Mouse (Mus musculus) hindbrain, embryonic 14.5 days (tissue): ENCODE measurements around the gene Lpar1. TPM values are rescaled to one million over a fixed set of nuclear protein-coding genes. Genes with fewer than 3 reads are reported as not detected.

Experiments used
- ATAC-seq: fragments of 200-750 bp; cut with Nextera tagmentation; 2 replicates; pipeline ENCODE4 v1.8.0; 2017; ENCODE audit warnings: moderate number of reproducible peaks, mild to moderate bottlenecking, moderate TSS enrichment, moderate library complexity; ENCODE audit not compliant: low FRiP score
- DNase-seq: peaks from one replicate; pipeline ENCODE4 v3.0.0-alpha.2; 2015; ENCODE audit warnings: low spot score
- H3K27ac ChIP-seq: fragments of 300-500 bp; sonication (generic); 2 replicates; pipeline ENCODE4 v1.5.1; 2014; ENCODE audit warnings: mild to moderate bottlenecking, moderate library complexity
- H3K27me3 ChIP-seq: fragments of 300-500 bp; sonication (generic); 2 replicates; pipeline ENCODE4 v1.6.1; 2014; ENCODE audit warnings: mild to moderate bottlenecking, low read length, mixed read lengths; ENCODE audit not compliant: control insufficient read depth, insufficient read depth
- H3K36me3 ChIP-seq: fragments of 300-500 bp; sonication (generic); replicated peaks from 2 replicates; pipeline ENCODE4 v1.6.1; 2014; ENCODE audit not compliant: control insufficient read depth, insufficient read depth
- H3K4me1 ChIP-seq: fragments of 300-500 bp; sonication (generic); replicated peaks from 2 replicates; pipeline ENCODE4 v1.6.1; 2014; ENCODE audit warnings: antibody characterized with exemption, low read length, mixed read lengths; ENCODE audit not compliant: control insufficient read depth, insufficient read depth
- H3K4me2 ChIP-seq: fragments of 300-500 bp; sonication (generic); replicated peaks from 2 replicates; pipeline ENCODE4 v1.6.1; 2014; ENCODE audit warnings: mild to moderate bottlenecking, moderate library complexity
- H3K4me3 ChIP-seq: fragments of 300-500 bp; sonication (generic); replicated peaks from 2 replicates; pipeline ENCODE4 v1.5.1; 2014; ENCODE audit warnings: mild to moderate bottlenecking, low read length
- H3K9ac ChIP-seq: fragments of 300-500 bp; sonication (generic); 2 replicates; pipeline ENCODE4 v1.6.1; 2014
- H3K9me3 ChIP-seq: fragments of 300-500 bp; sonication (generic); 2 replicates; pipeline ENCODE4 v1.6.1; 2016; ENCODE audit warnings: low read length; ENCODE audit not compliant: control insufficient read depth
- WGBS: fragments of 180-500 bp; shearing (Covaris S2); extraction: QIAGEN DNeasy Blood & Tissue Kit; methylation state at CpG from one replicate; pipeline ENCODE4 v1.1.7; 2014; 5-methylcytosine and 5-hydroxymethylcytosine counted together
- polyA plus RNA-seq: library from polyadenylated mRNA; unstranded; fragments of >200 nt; fragmentation: Nextera tagmentation; extraction: Ambion mirVana; gene quantifications from 2 replicates; pipeline ENCODE4 v1.2.1, GENCODE M21; 2014

Gene Lpar1
- 17.5 and 20.2 TPM in 2 replicates for polyA plus RNA-seq

- Histone ChIP-seq H3K27ac (no peak within 1 kb of the TSS), H3K36me3 (no peaks in the 10 kb centered on the region), H3K4me1 (peaks cover 4% of the 10 kb centered on the region; the same call in 1 of the 2 replicates), H3K4me2 (peak within 1 kb of the TSS; percentile 99), H3K4me3 (peak within 1 kb of the TSS; percentile 81), H3K9me3 (no peaks in the 10 kb centered on the region), H3K9ac (peak within 1 kb of the TSS; percentile 66), H3K27me3 (peaks cover 13% of the 10 kb centered on the region)
- WGBS = 6% methylated on average over 19 of the region's 19 CpGs
- DNase-seq (no peak), ATAC-seq (peak; percentile 55)
These were observed at the start of gene Lpar1 for GRCm38 (mm10) chr4:58553631-58554358. Gene Lpar1 (minus strand): TSS chr4:58553898.

- no peak overlapping the region for H3K4me3 ChIP-seq
- H3K9me3 ChIP-seq = no peaks in the 10 kb centered on the region
- no peak for DNase-seq
- H3K27me3 ChIP-seq = no peaks in the 10 kb centered on the region
- ATAC-seq = no peak
- no peaks in the 10 kb centered on the region for H3K4me1 ChIP-seq
- H3K9ac ChIP-seq = no peak overlapping the region
- no peak overlapping the region for H3K4me2 ChIP-seq
- no peak overlapping the region for H3K27ac ChIP-seq
- no peaks in the 10 kb centered on the region for H3K36me3 ChIP-seq
- 34% methylated on average over 2 of the region's 2 CpGs for WGBS
These were observed 32.2 kb upstream of the Lpar1 start for GRCm38 (mm10) chr4:58585942-58586341.

GRCm38 (mm10) chr4:58581191-58581590 is 27.5 kb upstream of the Lpar1 start:
- Histone ChIP-seq H3K4me3 (no peak overlapping the region), H3K9me3 (no peaks in the 10 kb centered on the region), H3K9ac (no peak overlapping the region), H3K27me3 (no peaks in the 10 kb centered on the region), H3K36me3 (no peaks in the 10 kb centered on the region), H3K27ac (no peak overlapping the region), H3K4me2 (no peak overlapping the region), H3K4me1 (no peaks in the 10 kb centered on the region)
- ATAC-seq (no peak), DNase-seq (no peak)
- 86% methylated on average over 7 of the region's 7 CpGs for WGBS

GRCm38 (mm10) chr4:58580516-58580915 is 26.8 kb upstream of the Lpar1 start:
- Histone ChIP-seq H3K9ac (no peak overlapping the region), H3K4me1 (no peaks in the 10 kb centered on the region), H3K4me3 (no peak overlapping the region), H3K36me3 (no peaks in the 10 kb centered on the region), H3K4me2 (no peak overlapping the region), H3K27me3 (no peaks in the 10 kb centered on the region), H3K9me3 (no peaks in the 10 kb centered on the region), H3K27ac (no peak overlapping the region)
- DNase-seq (no peak), ATAC-seq (no peak)
- WGBS = 94% methylated on average over 5 of the region's 5 CpGs

- Histone ChIP-seq H3K27me3 (no peaks in the 10 kb centered on the region), H3K4me2 (no peak overlapping the region), H3K9ac (no peak overlapping the region), H3K9me3 (no peaks in the 10 kb centered on the region), H3K4me1 (no peaks in the 10 kb centered on the region), H3K4me3 (no peak overlapping the region), H3K27ac (no peak overlapping the region), H3K36me3 (no peaks in the 10 kb centered on the region)
- WGBS = 80% methylated on average over 10 of the region's 10 CpGs
- DNase-seq (no peak), ATAC-seq (no peak)
These were observed 26.4 kb upstream of the Lpar1 start for GRCm38 (mm10) chr4:58580098-58580497.

- Histone ChIP-seq H3K9ac (no peak overlapping the region), H3K27ac (no peak overlapping the region), H3K36me3 (no peaks in the 10 kb centered on the region), H3K27me3 (no peaks in the 10 kb centered on the region), H3K4me2 (no peak overlapping the region), H3K4me3 (no peak overlapping the region), H3K4me1 (no peaks in the 10 kb centered on the region), H3K9me3 (no peaks in the 10 kb centered on the region)
- ATAC-seq = no peak
- DNase-seq = no peak
- WGBS = 49% methylated on average over 2 of the region's 2 CpGs
These were observed 24.8 kb upstream of the Lpar1 start for GRCm38 (mm10) chr4:58578488-58578887.

GRCm38 (mm10) chr4:58577382-58578048 is 23.8 kb upstream of the Lpar1 start:
- H3K4me3 ChIP-seq = no peak overlapping the region
- H3K4me2 ChIP-seq = no peak overlapping the region
- no peaks in the 10 kb centered on the region for H3K9me3 ChIP-seq
- H3K9ac ChIP-seq = no peak overlapping the region
- H3K36me3 ChIP-seq = no peaks in the 10 kb centered on the region
- no peaks in the 10 kb centered on the region for H3K27me3 ChIP-seq
- H3K4me1 ChIP-seq = no peaks in the 10 kb centered on the region
- no peak for ATAC-seq
- no peak for DNase-seq
- WGBS = 57% methylated on average over 5 of the region's 5 CpGs
- no peak overlapping the region for H3K27ac ChIP-seq

GRCm38 (mm10) chr4:58575831-58576230 is 22.1 kb upstream of the Lpar1 start:
- no peak overlapping the region for H3K4me3 ChIP-seq
- H3K4me2 ChIP-seq = no peak overlapping the region
- no peaks in the 10 kb centered on the region for H3K36me3 ChIP-seq
- no peak for DNase-seq
- no peak overlapping the region for H3K27ac ChIP-seq
- WGBS = 96% methylated on average over 6 of the region's 6 CpGs
- no peak overlapping the region for H3K9ac ChIP-seq
- no peak for ATAC-seq
- H3K9me3 ChIP-seq = no peaks in the 10 kb centered on the region
- no peaks in the 10 kb centered on the region for H3K4me1 ChIP-seq
- no peaks in the 10 kb centered on the region for H3K27me3 ChIP-seq

GRCm38 (mm10) chr4:58574024-58574423 is 20.3 kb upstream of the Lpar1 start:
- Histone ChIP-seq H3K4me3 (no peak overlapping the region), H3K4me1 (no peaks in the 10 kb centered on the region), H3K4me2 (no peak overlapping the region), H3K9ac (no peak overlapping the region), H3K27ac (no peak overlapping the region), H3K9me3 (no peaks in the 10 kb centered on the region), H3K27me3 (no peaks in the 10 kb centered on the region), H3K36me3 (no peaks in the 10 kb centered on the region)
- 86% methylated on average over 6 of the region's 6 CpGs for WGBS
- ATAC-seq = no peak
- DNase-seq = no peak
